Mouse (Mus musculus): Measurements from ENCODE around the gene Galnt9. TPM values are rescaled to one million over a fixed set of nuclear protein-coding genes. Genes with fewer than 3 reads are reported as not detected.
A peak's percentile ranks its signal among the peaks of the same experiment; 100 is the strongest.

The Galnt9 gene
- polyA plus RNA-seq, 1 experiment: 0.02 TPM

DNA sequence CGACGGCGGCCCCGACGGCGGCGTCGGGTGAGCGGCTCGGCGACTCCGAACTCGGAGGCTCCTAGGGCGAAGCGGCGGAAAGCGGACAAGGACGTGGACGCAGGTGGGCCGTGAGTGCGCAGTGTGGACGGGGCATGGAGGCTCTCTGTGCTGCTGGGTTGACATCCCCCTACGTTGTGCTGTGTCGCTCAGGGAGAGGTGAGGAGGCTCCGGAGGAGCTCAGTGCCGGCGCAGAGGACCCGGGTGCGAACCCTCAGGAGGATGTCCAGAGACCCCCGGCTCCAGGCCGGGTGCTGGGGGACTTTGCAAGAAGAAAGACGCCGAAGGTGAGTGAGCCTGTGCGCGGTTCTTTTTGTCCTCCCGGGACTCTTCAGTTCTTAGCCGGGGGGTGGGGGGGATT lies 109.5 kb downstream of the Galnt9 start:
- Histone ChIP-seq H3K79me2 (ENCODE audit: control insufficient read depth, insufficient read depth) (peaks cover 43% of the 10 kb centered on the region), H3K79me3 (ENCODE audit: low read depth) (peaks cover 23% of the 10 kb centered on the region), H3K27me3 (ENCODE audit: control insufficient read depth, insufficient read depth, insufficient read length) (no peaks in the 10 kb centered on the region), H3K36me3 (ENCODE audit: control insufficient read depth, insufficient read depth) (peaks cover 63% of the 10 kb centered on the region), H3ac (ENCODE audit: control insufficient read depth, insufficient read length, low read depth) (peak overlapping the region; percentile 86), H3K4me3 (ENCODE audit: insufficient read depth, poor library complexity, severe bottlenecking) (peak overlapping the region; percentile 91)
- TF ChIP-seq MYOD1 (IDR thresholded peaks at IDR 0.05; ENCODE audit: control insufficient read depth, insufficient read length, low read depth): no peak
- no peak for TF ChIP-seq MAX (IDR thresholded peaks at IDR 0.05)
- no peak for TF ChIP-seq CTCF (IDR thresholded peaks at IDR 0.05; ENCODE audit: control insufficient read depth, insufficient read depth, insufficient read length)
- no peak for TF ChIP-seq CEBPB (IDR thresholded peaks at IDR 0.05; ENCODE audit: low read depth)
- TF ChIP-seq MYOG (IDR thresholded peaks at IDR 0.05; ENCODE audit: control insufficient read depth, extremely low read depth, insufficient read length): no peak
- no peak for TF ChIP-seq USF1 (IDR thresholded peaks at IDR 0.05; ENCODE audit: low read depth)
- TF ChIP-seq FOSL1 (IDR thresholded peaks at IDR 0.05; ENCODE audit: insufficient read depth, low read length, poor library complexity, severe bottlenecking): no peak

DNA sequence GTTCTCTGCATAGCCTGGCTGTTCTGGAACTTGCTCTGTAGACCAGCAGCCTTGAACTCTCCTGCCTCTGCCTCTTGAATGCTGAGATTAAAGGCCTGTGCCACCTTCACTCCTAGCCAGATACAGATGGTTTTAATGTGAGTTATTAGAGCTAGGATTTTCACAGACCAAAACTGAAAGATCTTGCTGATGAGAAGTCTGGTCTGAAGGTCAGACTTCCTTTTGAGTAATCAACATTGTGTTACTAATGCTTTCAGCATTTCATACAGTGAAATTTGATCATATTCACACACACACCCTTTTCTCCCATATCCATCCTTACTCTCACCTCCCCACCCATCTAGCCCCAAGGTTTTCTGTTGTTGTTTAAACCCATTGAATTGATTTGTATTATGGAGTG lies 115.5 kb downstream of the Galnt9 start:
- Histone ChIP-seq H3K79me3 (ENCODE audit: low read depth) (peaks cover 10% of the 10 kb centered on the region), H3K4me3 (ENCODE audit: insufficient read depth, poor library complexity, severe bottlenecking) (no peak overlapping the region), H3K27me3 (ENCODE audit: control insufficient read depth, insufficient read depth, insufficient read length) (no peaks in the 10 kb centered on the region), H3ac (ENCODE audit: control insufficient read depth, insufficient read length, low read depth) (no peak overlapping the region), H3K79me2 (ENCODE audit: control insufficient read depth, insufficient read depth) (peaks cover 18% of the 10 kb centered on the region), H3K36me3 (ENCODE audit: control insufficient read depth, insufficient read depth) (peaks cover 80% of the 10 kb centered on the region)
- TF ChIP-seq CEBPB (IDR thresholded peaks at IDR 0.05; ENCODE audit: low read depth) (peak; percentile 57), MAX (IDR thresholded peaks at IDR 0.05) (no peak), MYOG (IDR thresholded peaks at IDR 0.05; ENCODE audit: control insufficient read depth, extremely low read depth, insufficient read length) (no peak), USF1 (IDR thresholded peaks at IDR 0.05; ENCODE audit: low read depth) (no peak)

DNA sequence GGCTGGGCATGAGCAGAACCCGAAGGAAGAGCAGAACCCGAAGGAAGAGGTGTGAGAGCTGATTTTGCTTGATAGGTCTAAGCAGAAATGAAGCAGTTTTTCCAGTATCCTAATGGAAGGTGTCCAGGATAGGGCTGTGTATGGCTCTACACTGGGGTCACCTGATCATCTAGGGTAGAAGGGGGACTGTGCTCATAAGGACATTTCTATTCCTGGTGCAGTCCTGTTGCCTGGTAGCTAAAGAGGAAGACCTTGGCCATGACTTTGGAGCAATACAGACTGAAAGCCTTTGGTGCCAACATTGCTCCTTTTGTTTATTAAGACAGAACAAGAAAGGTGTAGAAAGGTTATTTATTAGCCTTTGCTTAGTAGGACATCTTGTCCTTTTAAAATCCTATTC lies 119.9 kb downstream of the Galnt9 start:
- no peak for TF ChIP-seq MYOD1 (IDR thresholded peaks at IDR 0.05; ENCODE audit: control insufficient read depth, insufficient read length, low read depth)
- TF ChIP-seq MYOG (IDR thresholded peaks at IDR 0.05; ENCODE audit: control insufficient read depth, extremely low read depth, insufficient read length): no peak
- TF ChIP-seq FOSL1 (IDR thresholded peaks at IDR 0.05; ENCODE audit: insufficient read depth, low read length, poor library complexity, severe bottlenecking): no peak
- TF ChIP-seq USF1 (IDR thresholded peaks at IDR 0.05; ENCODE audit: low read depth): no peak
- TF ChIP-seq CTCF (IDR thresholded peaks at IDR 0.05; ENCODE audit: control insufficient read depth, insufficient read depth, insufficient read length): no peak
- no peak for TF ChIP-seq MAX (IDR thresholded peaks at IDR 0.05)
- no peak for TF ChIP-seq CEBPB (IDR thresholded peaks at IDR 0.05; ENCODE audit: low read depth)
- Histone ChIP-seq H3K27me3 (ENCODE audit: control insufficient read depth, insufficient read depth, insufficient read length) (no peaks in the 10 kb centered on the region), H3K36me3 (ENCODE audit: control insufficient read depth, insufficient read depth) (peaks cover 49% of the 10 kb centered on the region), H3K79me3 (ENCODE audit: low read depth) (peaks cover 5% of the 10 kb centered on the region), H3ac (ENCODE audit: control insufficient read depth, insufficient read length, low read depth) (no peak overlapping the region), H3K79me2 (ENCODE audit: control insufficient read depth, insufficient read depth) (peaks cover 9% of the 10 kb centered on the region), H3K4me3 (ENCODE audit: insufficient read depth, poor library complexity, severe bottlenecking) (no peak overlapping the region)

DNA sequence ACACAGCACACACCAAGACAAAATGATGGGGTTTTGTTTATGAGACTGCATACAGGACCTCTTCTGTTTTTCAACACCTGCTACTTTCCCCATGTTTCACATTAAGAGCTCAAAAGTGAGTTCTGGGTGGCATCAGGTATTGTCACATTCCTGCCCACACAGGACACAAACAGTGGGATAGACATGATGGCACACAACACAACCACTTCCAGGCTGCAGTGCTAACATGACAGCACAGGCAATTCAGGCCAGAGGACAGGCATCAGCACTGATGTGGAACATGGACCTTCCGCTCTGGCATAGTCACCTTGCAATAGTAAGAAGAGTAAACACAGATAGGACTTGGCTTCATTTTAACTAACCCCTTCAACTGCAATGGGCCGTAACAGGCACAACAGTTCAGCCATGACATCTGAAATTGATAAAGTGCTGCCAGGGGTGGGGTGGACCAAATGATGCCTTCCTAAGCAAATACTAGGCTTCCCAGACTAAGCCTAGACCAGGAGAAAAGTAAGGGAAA lies 120.7 kb downstream of the Galnt9 start:
- peaks cover 9% of the 10 kb centered on the region for H3K79me2 ChIP-seq (ENCODE audit: control insufficient read depth, insufficient read depth)
- H3K36me3 ChIP-seq (ENCODE audit: control insufficient read depth, insufficient read depth): peaks cover 53% of the 10 kb centered on the region
- H3K79me3 ChIP-seq (ENCODE audit: low read depth): peaks cover 5% of the 10 kb centered on the region
- TF ChIP-seq CEBPB (IDR thresholded peaks at IDR 0.05; ENCODE audit: low read depth): no peak
- no peak for TF ChIP-seq CTCF (IDR thresholded peaks at IDR 0.05; ENCODE audit: control insufficient read depth, insufficient read depth, insufficient read length)
- no peak for TF ChIP-seq MYOD1 (IDR thresholded peaks at IDR 0.05; ENCODE audit: control insufficient read depth, insufficient read length, low read depth)
- TF ChIP-seq USF1 (IDR thresholded peaks at IDR 0.05; ENCODE audit: low read depth): no peak
- no peak for TF ChIP-seq MYOG (IDR thresholded peaks at IDR 0.05; ENCODE audit: control insufficient read depth, extremely low read depth, insufficient read length)
- TF ChIP-seq FOSL1 (IDR thresholded peaks at IDR 0.05; ENCODE audit: insufficient read depth, low read length, poor library complexity, severe bottlenecking): no peak
- no peak for TF ChIP-seq MAX (IDR thresholded peaks at IDR 0.05)
- H3K4me3 ChIP-seq (ENCODE audit: insufficient read depth, poor library complexity, severe bottlenecking): no peak overlapping the region
- H3ac ChIP-seq (ENCODE audit: control insufficient read depth, insufficient read length, low read depth): no peak overlapping the region
- H3K27me3 ChIP-seq (ENCODE audit: control insufficient read depth, insufficient read depth, insufficient read length): no peaks in the 10 kb centered on the region

DNA sequence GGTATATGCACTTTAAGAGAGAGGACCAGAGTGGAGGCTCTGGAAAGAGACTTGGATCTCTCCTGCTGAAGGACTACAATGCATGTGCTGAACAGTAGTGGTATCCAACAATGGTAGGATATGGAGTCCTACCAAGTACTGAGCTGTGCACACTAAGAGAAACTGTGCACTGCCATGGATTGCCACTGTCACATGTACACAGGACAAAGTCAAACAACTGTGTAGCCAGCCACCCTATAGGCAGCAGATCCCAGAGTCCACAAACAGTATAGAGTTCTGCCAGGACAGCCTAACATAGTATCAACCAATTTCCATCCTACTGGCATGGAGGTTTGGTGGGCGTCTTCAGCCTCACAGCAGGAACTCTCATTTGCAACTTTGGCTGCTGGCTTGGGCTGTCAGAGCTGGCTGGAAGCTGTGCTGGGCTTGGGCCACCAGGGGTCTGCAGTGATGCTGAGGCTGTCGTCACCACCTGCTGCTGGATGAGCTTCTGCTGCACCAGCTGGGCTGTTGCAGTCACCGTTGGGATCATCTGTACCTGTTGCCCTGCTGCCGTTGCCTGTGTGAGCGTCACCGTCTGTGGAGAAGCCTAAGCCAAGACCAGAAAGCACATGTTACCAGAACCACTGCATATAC lies 121.4 kb downstream of the Galnt9 start:
- H3K27me3 ChIP-seq (ENCODE audit: control insufficient read depth, insufficient read depth, insufficient read length): no peaks in the 10 kb centered on the region
- peaks cover 61% of the 10 kb centered on the region for H3K36me3 ChIP-seq (ENCODE audit: control insufficient read depth, insufficient read depth)
- H3ac ChIP-seq (ENCODE audit: control insufficient read depth, insufficient read length, low read depth): no peak overlapping the region
- no peak overlapping the region for H3K4me3 ChIP-seq (ENCODE audit: insufficient read depth, poor library complexity, severe bottlenecking)
- H3K79me2 ChIP-seq (ENCODE audit: control insufficient read depth, insufficient read depth): peaks cover 9% of the 10 kb centered on the region
- H3K79me3 ChIP-seq (ENCODE audit: low read depth): peaks cover 5% of the 10 kb centered on the region
- no peak for TF ChIP-seq MAX (IDR thresholded peaks at IDR 0.05)
- TF ChIP-seq MYOG (IDR thresholded peaks at IDR 0.05; ENCODE audit: control insufficient read depth, extremely low read depth, insufficient read length): no peak
- no peak for TF ChIP-seq CEBPB (IDR thresholded peaks at IDR 0.05; ENCODE audit: low read depth)
- TF ChIP-seq CTCF (IDR thresholded peaks at IDR 0.05; ENCODE audit: control insufficient read depth, insufficient read depth, insufficient read length): no peak
- no peak for TF ChIP-seq FOSL1 (IDR thresholded peaks at IDR 0.05; ENCODE audit: insufficient read depth, low read length, poor library complexity, severe bottlenecking)
- no peak for TF ChIP-seq MYOD1 (IDR thresholded peaks at IDR 0.05; ENCODE audit: control insufficient read depth, insufficient read length, low read depth)
- no peak for TF ChIP-seq USF1 (IDR thresholded peaks at IDR 0.05; ENCODE audit: low read depth)

Small RNA genes within 50 kb of the gene (microRNA-seq; reads per million reads assigned to microRNA genes)
- gene Mir7026 (ENCODE audit: borderline microRNAs expressed): 1.00 reads per million, percentile 22 among the genes with 10 or more reads in this experiment

Other genes starting within 250 kb of the Galnt9 start
- 0.09 TPM for gene P2rx2, start 201.1 kb upstream of the Galnt9 start, polyA plus RNA-seq (2012; fragmentation: generic; extraction: Trizol)
- gene Lrcol1, start 199.6 kb upstream of the Galnt9 start, polyA plus RNA-seq (2012; fragmentation: generic; extraction: Trizol): not detected
- 17.6 TPM for gene Fbrsl1, start 95.9 kb upstream of the Galnt9 start, polyA plus RNA-seq (2012; fragmentation: generic; extraction: Trizol)
- gene Noc4l, start 109.1 kb downstream of the Galnt9 start, polyA plus RNA-seq (2012; fragmentation: generic; extraction: Trizol): 51.7 TPM
- 14.8 TPM for gene Ddx51, start 109.1 kb downstream of the Galnt9 start, polyA plus RNA-seq (2012; fragmentation: generic; extraction: Trizol)
- 23.6 TPM for gene Ep400, start 226.4 kb downstream of the Galnt9 start, polyA plus RNA-seq (2012; fragmentation: generic; extraction: Trizol)
- gene Pus1, start 236.3 kb downstream of the Galnt9 start, polyA plus RNA-seq (2012; fragmentation: generic; extraction: Trizol): 62.3 TPM